Mouse (Mus musculus): Measurements from ENCODE around the gene Tacr1. TPM values are rescaled to one million over a fixed set of nuclear protein-coding genes. Genes with fewer than 3 reads are reported as not detected.

Tacr1 gene
- total and polyA plus RNA-seq, 2 experiments from 2014 or later, result 3.1 to 8.3 TPM

- H3K9me3 ChIP-seq (ENCODE audit: low read length), result no peaks in the 10 kb centered on the region
- ATAC-seq (ENCODE audit: low FRiP score), result no peak
- no peak overlapping the region for H3K9ac ChIP-seq (replicated peaks; ENCODE audit: low read length, poor library complexity, severe bottlenecking)
- H3K4me2 ChIP-seq (ENCODE audit: low read depth, low read length, poor library complexity, severe bottlenecking), result no peak overlapping the region
- WGBS, result 79% methylated on average over 7 of the region's 7 CpGs
- H3K4me1 ChIP-seq (ENCODE audit: insufficient read depth, low read length), result no peaks in the 10 kb centered on the region
- no peak for DNase-seq (ENCODE audit: low spot score)
- H3K4me3 ChIP-seq (ENCODE audit: low read depth, low read length), result no peak overlapping the region
- H3K36me3 ChIP-seq (ENCODE audit: insufficient read depth, low read length), result no peaks in the 10 kb centered on the region
- no peak overlapping the region for H3K27ac ChIP-seq (ENCODE audit: low read depth, low read length)
- TF ChIP-seq CTCF (IDR thresholded peaks at IDR 0.05), result no peak
- no peaks in the 10 kb centered on the region for H3K27me3 ChIP-seq (ENCODE audit: insufficient read depth, low read length)
Measured at GRCm38 (mm10) chr6:82457163-82457763, 55.1 kb downstream of the Tacr1 start.

GRCm38 (mm10) chr6:82458762-82459389 is 56.7 kb downstream of the Tacr1 start:
- Histone ChIP-seq H3K36me3 (ENCODE audit: insufficient read depth, low read length) (no peaks in the 10 kb centered on the region), H3K9ac (replicated peaks; ENCODE audit: low read length, poor library complexity, severe bottlenecking) (no peak overlapping the region), H3K27ac (ENCODE audit: low read depth, low read length) (no peak overlapping the region), H3K4me3 (ENCODE audit: low read depth, low read length) (no peak overlapping the region), H3K4me2 (ENCODE audit: low read depth, low read length, poor library complexity, severe bottlenecking) (no peak overlapping the region), H3K9me3 (ENCODE audit: low read length) (no peaks in the 10 kb centered on the region), H3K27me3 (ENCODE audit: insufficient read depth, low read length) (no peaks in the 10 kb centered on the region), H3K4me1 (ENCODE audit: insufficient read depth, low read length) (no peaks in the 10 kb centered on the region)
- TF ChIP-seq CTCF (IDR thresholded peaks at IDR 0.05), result no peak
- WGBS, result 47% methylated on average over 15 of the region's 15 CpGs
- DNase-seq (ENCODE audit: low spot score) (peak; percentile 54), ATAC-seq (ENCODE audit: low FRiP score) (no peak)

- no peak for TF ChIP-seq CTCF (IDR thresholded peaks at IDR 0.05)
- Histone ChIP-seq H3K4me2 (ENCODE audit: low read depth, low read length, poor library complexity, severe bottlenecking) (no peak overlapping the region), H3K27ac (ENCODE audit: low read depth, low read length) (no peak overlapping the region), H3K36me3 (ENCODE audit: insufficient read depth, low read length) (no peaks in the 10 kb centered on the region), H3K9me3 (ENCODE audit: low read length) (no peaks in the 10 kb centered on the region), H3K4me1 (ENCODE audit: insufficient read depth, low read length) (no peaks in the 10 kb centered on the region), H3K27me3 (ENCODE audit: insufficient read depth, low read length) (no peaks in the 10 kb centered on the region), H3K4me3 (ENCODE audit: low read depth, low read length) (no peak overlapping the region), H3K9ac (replicated peaks; ENCODE audit: low read length, poor library complexity, severe bottlenecking) (no peak overlapping the region)
- 72% methylated on average over 4 of the region's 4 CpGs for WGBS
- DNase-seq (ENCODE audit: low spot score) (peak; percentile 25), ATAC-seq (ENCODE audit: low FRiP score) (no peak)
Measured at GRCm38 (mm10) chr6:82463171-82463570, 61.0 kb downstream of the Tacr1 start.

DNA sequence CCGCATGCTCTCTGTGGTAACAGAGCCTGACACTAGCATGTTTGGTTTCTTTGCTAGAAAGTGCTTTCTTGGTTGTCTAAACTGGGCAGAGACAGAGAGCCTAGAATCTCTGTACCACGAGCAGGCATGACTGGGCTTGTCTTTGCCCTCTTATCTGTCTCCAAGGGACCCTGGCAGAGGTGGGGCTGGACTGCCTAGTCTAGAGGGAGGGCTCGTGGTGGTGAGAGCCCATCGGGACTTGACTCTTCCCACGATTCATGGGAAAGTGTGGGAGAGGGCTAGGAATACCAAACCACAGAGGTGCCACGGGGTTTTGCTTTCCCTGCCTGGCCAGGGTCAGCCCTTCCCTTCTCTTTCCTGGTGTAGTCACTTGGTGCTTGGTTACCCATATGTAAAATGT is 72.3 kb downstream of the Tacr1 start:
- ATAC-seq (ENCODE audit: low FRiP score), result no peak
- 71% methylated on average over 6 of the region's 6 CpGs for WGBS
- no peak for DNase-seq (ENCODE audit: low spot score)

GRCm38 (mm10) chr6:82483842-82484241 is 81.7 kb downstream of the Tacr1 start:
- Histone ChIP-seq H3K4me3 (ENCODE audit: low read depth, low read length) (no peak overlapping the region), H3K27me3 (ENCODE audit: insufficient read depth, low read length) (no peaks in the 10 kb centered on the region), H3K4me1 (ENCODE audit: insufficient read depth, low read length) (no peaks in the 10 kb centered on the region), H3K9me3 (ENCODE audit: low read length) (no peaks in the 10 kb centered on the region), H3K9ac (replicated peaks; ENCODE audit: low read length, poor library complexity, severe bottlenecking) (no peak overlapping the region), H3K36me3 (ENCODE audit: insufficient read depth, low read length) (no peaks in the 10 kb centered on the region), H3K27ac (ENCODE audit: low read depth, low read length) (no peak overlapping the region), H3K4me2 (ENCODE audit: low read depth, low read length, poor library complexity, severe bottlenecking) (no peak overlapping the region)
- 76% methylated on average over 1 of the region's 1 CpGs for WGBS
- no peak for ATAC-seq (ENCODE audit: low FRiP score)
- no peak for TF ChIP-seq CTCF (IDR thresholded peaks at IDR 0.05)
- no peak for DNase-seq (ENCODE audit: low spot score)

More for the DNA sequence above, 72.3 kb downstream of the Tacr1 start:
- Histone ChIP-seq H3K27me3 (ENCODE audit: insufficient read depth, low read length) (no peaks in the 10 kb centered on the region), H3K9ac (replicated peaks; ENCODE audit: low read length, poor library complexity, severe bottlenecking) (no peak overlapping the region), H3K36me3 (ENCODE audit: insufficient read depth, low read length) (no peaks in the 10 kb centered on the region), H3K4me3 (ENCODE audit: low read depth, low read length) (no peak overlapping the region), H3K4me2 (ENCODE audit: low read depth, low read length, poor library complexity, severe bottlenecking) (no peak overlapping the region), H3K4me1 (ENCODE audit: insufficient read depth, low read length) (no peaks in the 10 kb centered on the region), H3K9me3 (ENCODE audit: low read length) (no peaks in the 10 kb centered on the region), H3K27ac (ENCODE audit: low read depth, low read length) (no peak overlapping the region)
- TF ChIP-seq CTCF (IDR thresholded peaks at IDR 0.05), result no peak

- no peak overlapping the region for H3K27ac ChIP-seq (ENCODE audit: low read depth, low read length)
- no peaks in the 10 kb centered on the region for H3K36me3 ChIP-seq (ENCODE audit: insufficient read depth, low read length)
- no peaks in the 10 kb centered on the region for H3K4me1 ChIP-seq (ENCODE audit: insufficient read depth, low read length)
- no peak for DNase-seq (ENCODE audit: low spot score)
- WGBS, result 82% methylated on average over 6 of the region's 6 CpGs
- H3K4me3 ChIP-seq (ENCODE audit: low read depth, low read length), result no peak overlapping the region
- no peaks in the 10 kb centered on the region for H3K9me3 ChIP-seq (ENCODE audit: low read length)
- no peak overlapping the region for H3K9ac ChIP-seq (replicated peaks; ENCODE audit: low read length, poor library complexity, severe bottlenecking)
- TF ChIP-seq CTCF (IDR thresholded peaks at IDR 0.05), result no peak
- H3K4me2 ChIP-seq (ENCODE audit: low read depth, low read length, poor library complexity, severe bottlenecking), result no peak overlapping the region
- H3K27me3 ChIP-seq (ENCODE audit: insufficient read depth, low read length), result no peaks in the 10 kb centered on the region
- no peak for ATAC-seq (ENCODE audit: low FRiP score)
Measured at GRCm38 (mm10) chr6:82494481-82494880, 92.3 kb downstream of the Tacr1 start.
